Mouse (Mus musculus) spleen, adult 2 months (tissue): ENCODE results near the gene Slco4c1. TPM values are rescaled to one million over a fixed set of nuclear protein-coding genes. Genes with fewer than 3 reads are reported as not detected.

ENCODE experiments used
- DNase-seq, 2 experiments: peaks; one replicate each; pipeline versions ENCODE4 v3.0.0 to v3.0.0-alpha.2; 2012 to 2021; ENCODE audit warnings: low spot score in 2 of 2, low read depth in 1 of 2
- H3K27ac ChIP-seq: fragments of 200-500 bp; 2 replicates; pipeline ENCODE4 v1.5.1; 2012; ENCODE audit warnings: low read length, inconsistent platforms; ENCODE audit not compliant: insufficient read depth
- H3K27me3 ChIP-seq: fragments of 200-500 bp; 2 replicates; pipeline ENCODE4 v1.6.1; 2012; ENCODE audit warnings: mild to moderate bottlenecking, moderate library complexity, low read length, inconsistent platforms; ENCODE audit not compliant: control insufficient read depth, insufficient read depth
- H3K36me3 ChIP-seq: fragments of 200-500 bp; 2 replicates; pipeline ENCODE4 v1.6.1; 2012; ENCODE audit warnings: mild to moderate bottlenecking, low read length, inconsistent platforms; ENCODE audit not compliant: control insufficient read depth, insufficient read depth
- H3K4me1 ChIP-seq: fragments of 200-500 bp; 2 replicates; pipeline ENCODE4 v1.6.1; 2011; ENCODE audit warnings: inconsistent platforms; ENCODE audit not compliant: control insufficient read depth, insufficient read depth, insufficient read length
- H3K4me3 ChIP-seq: fragments of 200-500 bp; 2 replicates; pipeline ENCODE4 v1.5.1; 2011; ENCODE audit warnings: mild to moderate bottlenecking, inconsistent platforms; ENCODE audit not compliant: insufficient read depth, insufficient read length; ENCODE audit errors: extremely low read depth
- CTCF ChIP-seq: fragments of 200-500 bp; IDR thresholded peaks from 2 replicates; pipeline ENCODE4 v1.5.1; 2011; ENCODE audit warnings: mild to moderate bottlenecking, inconsistent platforms; ENCODE audit not compliant: insufficient read depth, insufficient read length, insufficient replicate concordance; ENCODE audit errors: extremely low read depth
- POLR2A ChIP-seq: fragments of 200-500 bp; IDR thresholded peaks from 2 replicates; pipeline ENCODE4 v1.6.1; 2011; ENCODE audit warnings: low read depth, low read length, inconsistent platforms
- WGBS: fragments of 180-500 bp; shearing (Covaris S2); methylation state at CpG from one replicate; pipeline ENCODE4 v1.1.7; 2018; 5-methylcytosine and 5-hydroxymethylcytosine counted together
- polyA plus RNA-seq: library from polyadenylated mRNA; depleted of rRNA; stranded (reverse); fragments of >200 nt; gene quantifications from 2 replicates; pipeline ENCODE4 v1.2.3, GENCODE M21; 2012

Slco4c1 gene
- polyA plus RNA-seq, 1 experiment = 0.06 TPM

DNA sequence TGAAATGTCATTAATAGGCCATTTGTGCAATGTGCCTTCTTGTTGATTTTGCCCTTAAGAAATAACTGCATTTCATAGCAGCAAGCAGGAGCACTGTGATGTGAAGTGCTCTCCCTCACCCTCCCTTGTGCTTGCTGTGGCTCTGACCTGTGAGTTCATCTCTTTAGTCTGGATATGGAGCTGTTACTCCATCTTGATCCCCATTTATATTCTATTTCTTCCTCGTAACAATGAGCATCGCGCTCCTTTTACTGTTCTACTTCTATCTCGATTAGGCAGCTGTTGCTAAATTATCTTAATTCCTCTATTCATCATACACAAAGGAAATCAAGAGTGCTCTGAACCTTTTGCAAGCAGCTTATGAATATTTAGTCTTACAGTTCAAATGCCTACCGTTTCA, 98.3 kb downstream of the Slco4c1 start:
- TF ChIP-seq POLR2A (no peak), CTCF (no peak)
- 86% methylated on average over 5 of the region's 5 CpGs for WGBS
- DNase-seq = no peak
- no peak overlapping the region for H3K4me3 ChIP-seq
- no peaks in the 10 kb centered on the region for H3K27me3 ChIP-seq
- H3K27ac ChIP-seq = no peak overlapping the region
- H3K4me1 ChIP-seq = no peaks in the 10 kb centered on the region
- no peaks in the 10 kb centered on the region for H3K36me3 ChIP-seq

DNA sequence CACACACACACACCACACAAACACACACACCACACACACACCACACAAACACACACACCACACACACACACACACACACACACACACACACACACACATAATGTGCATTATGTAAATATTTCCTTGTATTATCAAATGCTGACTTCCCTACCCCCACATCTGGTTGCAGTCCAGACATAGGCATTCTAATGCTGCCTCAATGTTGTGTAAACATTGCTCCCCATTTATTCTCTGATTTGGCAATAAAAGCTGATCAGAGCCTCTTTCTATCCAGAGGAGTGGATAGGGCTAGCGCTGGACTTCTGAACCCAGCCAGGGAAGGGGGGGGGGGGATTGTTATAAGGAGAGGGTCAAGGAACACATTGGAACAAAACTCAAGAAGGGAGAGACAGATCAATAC, 101.7 kb downstream of the Slco4c1 start:
- H3K4me3 ChIP-seq = no peak overlapping the region
- no peaks in the 10 kb centered on the region for H3K4me1 ChIP-seq
- no peaks in the 10 kb centered on the region for H3K36me3 ChIP-seq
- H3K27me3 ChIP-seq = no peaks in the 10 kb centered on the region
- no peak overlapping the region for H3K27ac ChIP-seq
- DNase-seq = no peak
- WGBS = 86% methylated on average over 1 of the region's 1 CpGs
- TF ChIP-seq CTCF (no peak), POLR2A (no peak)

- no peak overlapping the region for H3K4me3 ChIP-seq
- WGBS = 3% methylated on average over 4 of the region's 4 CpGs
Measured at GRCm38 (mm10) chr1:96768264-96768663, 103.7 kb downstream of the Slco4c1 start.

GRCm38 (mm10) chr1:96766535-96766934, 105.4 kb downstream of the Slco4c1 start:
- Histone ChIP-seq H3K36me3 (no peaks in the 10 kb centered on the region), H3K4me1 (no peaks in the 10 kb centered on the region), H3K27ac (no peak overlapping the region), H3K27me3 (no peaks in the 10 kb centered on the region), H3K4me3 (no peak overlapping the region)
- DNase-seq = no peak
- WGBS = 4% methylated on average over 1 of the region's 1 CpGs
- TF ChIP-seq CTCF (no peak), POLR2A (no peak)

More at GRCm38 (mm10) chr1:96768264-96768663, 103.7 kb downstream of the Slco4c1 start:
- Histone ChIP-seq H3K27ac (no peak overlapping the region), H3K27me3 (no peaks in the 10 kb centered on the region), H3K4me1 (no peaks in the 10 kb centered on the region), H3K36me3 (no peaks in the 10 kb centered on the region)
- no peak for DNase-seq
- no peak for TF ChIP-seq CTCF
- no peak for TF ChIP-seq POLR2A
